Mouse (Mus musculus) heart, postnatal 14 days (tissue): ENCODE data around the gene Kbtbd12. TPM values are rescaled to one million over a fixed set of nuclear protein-coding genes. Genes with fewer than 3 reads are reported as not detected.

Source experiments
- DNase-seq, 2 experiments: peaks; one replicate each; pipeline ENCODE4 v3.0.0; 2021 to 2022
- intact Hi-C: fragments of 180-260 bp; cut with DNase I; formaldehyde crosslinking; loops from one replicate; pipeline ENCODE4 v1.15.1; 2025
- total RNA-seq, 2 experiments: library from RNA; stranded (reverse); gene quantifications; 2 replicates each; pipeline ENCODE4 v1.2.3; 2021

The Kbtbd12 gene
- total RNA-seq, 2 experiments from 2014 or later = 32.7 to 36.1 TPM

DNA sequence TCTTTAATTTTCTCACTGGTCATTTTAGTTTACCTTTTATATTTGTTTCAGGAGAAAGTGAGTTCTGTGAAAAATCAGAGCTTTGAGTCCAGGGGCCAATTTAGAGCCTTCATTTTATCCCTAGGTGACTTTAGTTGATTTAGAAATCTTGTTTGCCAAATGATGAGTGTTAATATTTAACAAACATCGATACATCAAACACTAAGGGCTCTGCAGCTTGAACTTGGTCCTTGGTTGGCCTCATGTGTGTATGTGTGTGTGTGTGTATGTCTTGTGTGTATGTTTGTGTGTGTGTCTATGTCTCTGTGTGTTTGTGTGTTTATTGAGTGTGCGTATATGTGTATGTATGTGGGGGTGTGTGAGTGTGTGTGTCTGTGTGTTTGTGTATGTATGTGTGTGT, 7.9 kb downstream of the Kbtbd12 start:
- no peak for DNase-seq
- intact Hi-C loops = loop anchor here (5.0 kb wide), 1 partner anchor 82 kb away; no protein-coding TSS in a partner anchor

DNA sequence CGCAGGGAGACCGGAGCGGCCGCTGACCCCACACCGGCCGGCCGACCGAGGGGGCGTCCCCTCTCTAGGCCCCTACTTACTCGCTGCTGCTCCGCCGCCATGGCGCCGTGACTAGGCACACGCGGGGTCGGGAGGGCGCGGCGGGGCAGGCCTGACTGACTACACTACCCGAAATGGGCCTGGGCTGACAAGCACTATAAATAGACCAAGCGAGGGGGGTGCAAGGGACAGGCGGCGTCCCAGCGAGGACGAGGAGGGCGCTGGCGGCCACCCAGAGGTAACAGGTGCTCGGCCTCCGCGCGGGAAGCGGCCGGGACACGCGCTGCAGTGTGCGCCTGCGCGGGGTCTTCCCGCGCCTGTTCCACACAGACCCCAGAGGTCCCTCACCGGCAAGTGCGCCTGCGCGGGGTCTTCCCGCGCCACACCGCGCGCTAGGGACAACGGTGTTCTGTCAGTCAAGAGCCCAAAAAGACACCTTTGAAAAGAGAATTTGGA, 10.4 kb downstream of the Kbtbd12 start:
- intact Hi-C loops = no loop called here
- peak; percentile 79 to 82 for DNase-seq

GRCm38 (mm10) chr6:88626912-88627311, 10.8 kb downstream of the Kbtbd12 start:
- intact Hi-C loops = no loop called here
- DNase-seq = no peak

- intact Hi-C loops = no loop called here
- no peak for DNase-seq
Observed at GRCm38 (mm10) chr6:88626462-88626861, 11.3 kb downstream of the Kbtbd12 start.

- intact Hi-C loops = no loop called here
- peak in 1 of 2 experiments; percentile 29 for DNase-seq
Observed at GRCm38 (mm10) chr6:88621816-88622481, 15.8 kb downstream of the Kbtbd12 start.

- DNase-seq = no peak
- intact Hi-C loops = no loop called here
Observed at GRCm38 (mm10) chr6:88619542-88619941, 18.2 kb downstream of the Kbtbd12 start.

DNA sequence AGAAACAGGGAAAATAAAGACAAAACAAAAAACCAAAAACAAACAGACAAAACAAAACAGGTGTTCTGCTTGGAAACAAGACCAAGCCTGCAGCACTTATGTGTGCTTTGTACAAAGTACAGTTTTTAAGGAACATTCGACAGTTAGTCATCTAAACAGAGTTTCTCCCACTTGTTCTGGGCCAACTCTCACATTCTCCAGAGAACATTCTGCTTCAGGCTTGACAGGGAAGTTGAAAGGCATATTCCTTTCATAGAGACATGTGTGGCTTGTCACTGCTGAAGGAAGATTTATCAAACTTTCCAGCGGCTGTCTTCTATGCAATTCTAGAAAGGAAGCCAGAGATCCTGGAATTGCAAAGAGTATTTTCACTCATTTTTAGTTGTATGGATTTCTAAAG, 22.4 kb downstream of the Kbtbd12 start:
- intact Hi-C loops = no loop called here

DNA sequence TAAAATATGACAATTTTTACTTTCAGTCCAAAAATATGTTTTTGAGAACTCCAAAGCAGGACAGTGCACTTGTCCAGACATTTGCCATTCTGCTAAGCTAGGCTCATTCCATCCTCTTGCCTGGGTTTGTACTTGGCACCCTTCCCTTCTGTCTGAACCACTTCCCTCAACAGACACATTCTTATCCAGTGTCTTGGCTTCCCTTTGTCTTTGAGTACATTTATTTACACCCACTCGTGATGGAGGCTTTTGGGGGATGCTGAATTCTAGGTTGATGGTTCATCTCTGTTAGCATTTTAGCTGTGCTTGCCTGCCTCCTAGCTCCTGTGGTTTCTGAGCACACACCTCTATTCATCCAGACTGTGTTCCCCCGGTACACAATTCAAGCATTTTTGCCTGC, 31.3 kb downstream of the Kbtbd12 start:
- intact Hi-C loops = no loop called here
- no peak for DNase-seq

More for the DNA sequence above, 22.4 kb downstream of the Kbtbd12 start:
- DNase-seq = no peak

GRCm38 (mm10) chr6:88605715-88606114, 32.0 kb downstream of the Kbtbd12 start:
- DNase-seq = no peak
- intact Hi-C loops = no loop called here

DNA sequence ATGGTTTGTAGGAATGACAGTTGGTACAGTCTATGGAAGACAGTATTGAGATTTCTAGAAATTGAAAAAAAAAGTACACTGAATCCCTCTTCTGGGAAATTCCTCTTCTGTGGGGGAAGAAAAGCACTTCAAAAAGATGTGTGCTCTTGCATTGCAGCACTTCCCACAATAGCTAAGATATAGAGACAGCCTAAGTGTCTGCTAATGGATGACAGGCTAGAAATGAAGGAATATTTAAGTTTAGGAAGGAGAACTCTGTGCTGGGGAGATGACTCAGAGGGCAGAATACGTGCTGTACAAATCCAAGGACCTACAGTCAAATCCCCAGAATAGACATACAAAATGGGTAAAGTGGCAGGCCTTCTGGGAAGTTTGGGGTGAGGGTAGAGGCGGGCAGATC, 32.5 kb downstream of the Kbtbd12 start:
- no peak for DNase-seq
- intact Hi-C loops = no loop called here

DNA sequence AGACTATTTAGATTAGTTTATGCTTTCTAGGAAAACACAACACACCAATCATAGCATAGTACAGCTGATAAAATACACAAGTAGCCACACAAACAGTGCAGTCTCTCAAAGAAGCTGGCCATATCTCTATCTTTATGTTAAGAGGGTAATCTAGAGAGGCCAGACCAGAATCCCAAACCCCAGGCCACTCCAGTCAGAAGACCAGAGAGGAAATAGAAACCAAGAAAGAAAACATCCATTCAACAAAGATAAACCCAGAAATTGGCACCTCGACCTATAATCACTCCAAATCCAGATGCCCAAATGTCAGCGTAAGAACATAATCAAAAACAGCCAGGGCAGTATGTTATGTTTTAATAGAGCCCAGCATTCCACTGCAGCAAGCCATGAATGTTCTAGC, 41.6 kb downstream of the Kbtbd12 start:
- intact Hi-C loops = no loop called here
- DNase-seq = no peak

- intact Hi-C loops = loop anchor here (5.0 kb wide), 1 partner anchor 130 kb away; the partner anchor contains the start of gene Mgll
Observed at GRCm38 (mm10) chr6:88592367-88592766, 45.4 kb downstream of the Kbtbd12 start.

GRCm38 (mm10) chr6:88590231-88590630, 47.5 kb downstream of the Kbtbd12 start:
- DNase-seq = no peak
- intact Hi-C loops = loop anchor here (2.0 to 5.0 kb wide), 2 partner anchors 132 to 241 kb away; partner anchors contain the start of gene Mgll

More at GRCm38 (mm10) chr6:88592367-88592766, 45.4 kb downstream of the Kbtbd12 start:
- DNase-seq = no peak

- intact Hi-C loops = no loop called here
- peak; percentile 28 to 42 for DNase-seq
Observed at GRCm38 (mm10) chr6:88589517-88589916, 48.2 kb downstream of the Kbtbd12 start.

DNA sequence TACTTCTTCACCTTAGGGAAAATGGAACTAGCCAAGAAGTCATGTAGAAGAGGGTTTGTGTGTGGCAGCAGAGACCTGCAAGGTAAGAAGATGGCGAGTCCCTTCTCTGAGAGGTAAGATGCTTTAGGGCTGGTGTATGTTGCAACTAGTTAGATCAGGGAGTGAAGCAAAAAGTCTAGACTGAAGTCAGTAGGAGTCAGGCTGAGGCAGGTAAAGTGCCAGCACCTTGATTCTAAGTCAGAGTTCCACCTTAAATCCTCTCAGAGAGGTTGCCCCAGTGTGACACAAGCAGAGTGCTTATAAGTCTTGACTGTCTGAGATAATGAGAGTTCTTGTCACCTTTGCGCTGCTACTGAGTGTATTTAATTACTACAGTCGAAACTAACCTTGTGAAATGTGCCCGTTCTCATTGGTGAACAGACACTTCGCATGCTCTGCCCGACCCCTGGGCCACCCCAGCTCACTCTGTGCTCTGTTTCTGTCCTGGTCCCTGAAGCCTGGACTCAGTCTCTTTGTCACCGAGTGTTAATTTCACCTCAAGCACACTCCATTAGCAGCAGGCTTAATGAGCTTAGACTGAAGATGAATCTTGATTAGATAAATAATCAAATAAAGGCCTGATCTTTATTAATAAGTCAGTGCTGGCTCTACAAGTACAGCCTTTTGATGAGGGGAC, 49.0 kb downstream of the Kbtbd12 start:
- intact Hi-C loops = no loop called here

DNA sequence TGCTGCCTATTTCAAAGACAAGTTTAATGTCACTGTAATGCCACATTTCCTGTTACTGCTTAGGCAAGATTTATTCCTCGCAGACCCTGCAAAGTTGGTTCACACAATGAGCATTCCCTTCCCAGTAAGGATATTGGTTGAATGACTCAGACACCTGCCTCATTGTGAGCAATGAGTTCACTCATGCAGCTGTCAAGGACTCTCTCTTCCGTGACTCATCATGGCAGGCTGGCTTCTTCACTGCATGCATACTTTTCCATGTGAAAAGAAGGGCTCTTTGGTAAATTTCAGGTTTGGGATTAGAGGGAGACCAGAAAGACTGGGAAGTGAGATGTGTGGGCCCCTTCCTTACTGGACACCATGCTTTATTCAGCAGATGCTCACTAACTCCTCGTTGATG, 50.7 kb downstream of the Kbtbd12 start:
- intact Hi-C loops = no loop called here
- DNase-seq = no peak

More for the DNA sequence above, 49.0 kb downstream of the Kbtbd12 start:
- DNase-seq = no peak

- intact Hi-C loops = no loop called here
- DNase-seq = no peak
Observed at GRCm38 (mm10) chr6:88583950-88584349, 53.8 kb downstream of the Kbtbd12 start.

DNA sequence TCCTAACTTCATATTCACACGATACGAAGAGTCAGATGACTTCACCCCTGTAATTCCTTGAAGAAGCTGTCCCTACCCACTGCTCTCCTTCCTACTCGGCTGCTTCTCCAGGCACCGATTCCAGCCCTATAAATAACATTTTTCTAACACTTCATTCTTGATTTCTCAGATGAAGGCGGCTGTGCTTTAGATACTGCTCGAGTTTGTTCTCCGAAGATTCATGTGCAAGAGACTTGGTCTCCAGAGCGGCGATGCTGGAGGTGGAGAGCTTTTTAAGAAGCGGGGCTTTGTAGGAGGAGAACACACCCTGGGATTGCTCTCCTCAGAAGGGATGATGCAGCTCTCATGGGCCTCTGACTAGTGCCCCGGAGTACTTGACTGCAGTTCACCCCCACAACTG, 61.3 kb downstream of the Kbtbd12 start:
- DNase-seq = no peak
- intact Hi-C loops = no loop called here

DNA sequence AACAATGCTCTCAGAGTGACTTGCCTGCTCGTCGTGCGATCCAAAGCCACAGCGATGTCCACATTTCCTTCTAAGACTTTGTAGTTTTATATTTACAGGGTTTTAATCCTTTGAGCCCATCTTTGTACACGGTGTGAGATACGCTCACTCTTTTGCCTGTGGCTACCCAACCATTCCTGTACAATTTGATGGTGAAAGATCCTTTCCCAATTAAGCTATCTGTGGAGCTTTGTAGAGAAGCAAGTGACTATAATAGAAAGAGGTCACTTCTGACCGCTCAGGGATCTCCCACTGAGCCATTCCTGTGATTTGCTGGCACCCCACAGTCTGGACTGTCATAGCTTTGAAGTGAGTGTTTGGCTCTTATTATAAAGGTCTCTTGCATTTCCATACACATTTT, 71.1 kb downstream of the Kbtbd12 start:
- intact Hi-C loops = no loop called here
- DNase-seq = no peak

DNA sequence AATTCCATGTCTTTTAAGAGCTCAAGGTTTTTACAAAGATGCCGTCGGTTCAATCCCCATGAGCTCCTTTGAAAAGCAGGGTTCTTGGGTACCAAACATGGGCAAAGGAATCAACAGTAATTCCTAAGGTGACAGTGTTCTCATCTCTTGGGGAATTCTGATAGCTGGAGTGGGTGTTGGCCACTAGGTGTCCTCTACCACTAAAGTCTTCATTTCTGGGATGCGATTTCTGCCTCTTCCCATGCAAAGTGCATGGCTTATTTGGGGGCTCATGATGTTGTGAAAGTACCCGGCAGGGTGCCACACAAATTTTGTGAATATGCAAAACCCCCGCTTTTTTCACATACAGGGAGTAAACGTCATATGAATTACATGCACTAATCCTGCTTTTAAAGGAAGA, 72.7 kb downstream of the Kbtbd12 start:
- intact Hi-C loops = no loop called here
- peak in 1 of 2 experiments; percentile 7 for DNase-seq

- DNase-seq = no peak
- intact Hi-C loops = no loop called here
Observed at GRCm38 (mm10) chr6:88560156-88560555, 77.6 kb downstream of the Kbtbd12 start.

- no peak for DNase-seq
- intact Hi-C loops = no loop called here
Observed at GRCm38 (mm10) chr6:88559688-88560087, 78.1 kb downstream of the Kbtbd12 start.
